Mouse (Mus musculus) layer of hippocampus, adult 8-10 months (tissue): ENCODE data around the gene Cnot2. TPM values are rescaled to one million over a fixed set of nuclear protein-coding genes. Genes with fewer than 3 reads are reported as not detected.

ENCODE experiments used
- DNase-seq, 2 experiments: peaks; one replicate each; pipeline ENCODE4 v3.0.0; 2022; ENCODE audit warnings: low spot score in 2 of 2
- total RNA-seq, 4 experiments: library from RNA; stranded (reverse); gene quantifications; 2 replicates each; pipeline ENCODE4 v1.2.4; 2022

Gene Cnot2
- total RNA-seq, 4 experiments from 2014 or later, result 63.9 to 92.1 (median 72.4) TPM

DNA sequence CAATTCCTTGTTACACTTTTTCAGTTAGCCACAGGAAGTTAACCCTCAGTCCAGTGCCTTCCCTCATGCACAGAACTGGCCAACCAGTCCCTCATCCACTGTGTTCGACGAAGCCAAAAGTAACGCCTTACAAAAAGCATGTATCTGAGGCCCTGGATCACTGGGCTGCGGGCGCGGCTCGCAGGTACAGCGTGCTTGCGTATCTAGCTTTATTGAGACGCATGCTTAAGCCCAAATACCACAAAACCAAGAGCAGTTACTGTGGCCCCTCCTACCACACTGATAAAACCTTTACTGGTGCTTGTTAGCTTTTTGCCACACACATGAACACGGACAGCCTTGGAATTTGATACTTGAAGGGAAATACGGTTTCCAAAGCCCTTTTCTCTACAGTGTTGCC is 99.4 kb downstream of the Cnot2 start:
- no peak for DNase-seq

DNA sequence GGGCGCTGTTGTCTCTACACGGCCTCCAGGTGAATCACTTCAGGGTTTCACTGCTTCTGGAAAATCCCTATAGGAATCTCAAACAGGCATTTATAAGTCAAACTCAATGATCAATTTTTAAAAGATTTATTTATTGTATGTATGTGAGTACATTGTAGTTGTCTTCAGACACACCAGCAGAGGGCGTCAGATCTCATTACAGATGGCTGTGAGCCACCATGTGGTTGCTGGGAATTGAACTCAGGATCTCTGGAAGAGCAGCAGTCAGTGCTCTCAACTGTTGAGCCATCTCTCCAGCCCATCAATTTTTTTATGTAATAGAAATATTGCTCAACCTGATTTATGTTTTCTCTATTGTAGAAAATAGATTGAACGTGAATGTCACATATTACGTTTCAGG is 100.3 kb downstream of the Cnot2 start:
- DNase-seq, result no peak

DNA sequence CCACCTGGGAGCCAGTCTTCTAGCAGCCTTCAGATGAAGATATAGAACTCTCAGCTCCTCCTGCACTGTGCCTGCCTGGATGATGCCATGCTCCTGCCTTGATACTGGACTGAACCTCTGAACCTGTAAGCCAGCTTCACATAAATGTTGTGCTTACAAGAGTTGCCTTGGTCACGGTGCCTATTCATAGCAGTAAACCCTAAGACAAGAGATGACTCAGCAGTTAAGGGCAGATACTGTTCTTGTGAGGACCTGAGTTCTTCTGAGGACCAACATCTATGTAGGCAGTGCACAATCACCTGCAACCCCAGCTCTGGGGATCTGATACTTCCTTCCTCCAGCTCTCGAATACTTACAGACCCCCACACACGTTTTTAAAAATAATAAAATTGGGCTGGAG is 104.8 kb downstream of the Cnot2 start:
- DNase-seq, result no peak

DNA sequence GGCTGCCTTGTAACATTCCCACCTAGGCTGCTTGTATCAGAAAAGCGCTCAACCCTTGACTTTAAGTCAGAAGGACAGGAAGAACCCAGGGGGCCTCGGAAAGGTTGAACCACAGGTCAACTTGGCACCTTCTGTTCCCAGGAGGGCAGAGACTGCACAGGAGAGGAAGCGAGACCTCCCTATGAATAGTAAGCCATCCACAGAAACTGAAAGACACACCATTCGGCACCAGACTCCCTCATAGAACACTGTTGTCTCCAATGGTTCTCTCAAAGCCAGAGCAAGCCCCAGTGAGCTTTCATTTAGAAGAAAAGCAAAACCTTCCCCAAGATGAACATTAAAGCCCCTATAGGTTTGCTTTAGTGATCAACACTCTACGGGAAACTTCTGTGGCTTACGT is 105.6 kb downstream of the Cnot2 start:
- no peak for DNase-seq

DNA sequence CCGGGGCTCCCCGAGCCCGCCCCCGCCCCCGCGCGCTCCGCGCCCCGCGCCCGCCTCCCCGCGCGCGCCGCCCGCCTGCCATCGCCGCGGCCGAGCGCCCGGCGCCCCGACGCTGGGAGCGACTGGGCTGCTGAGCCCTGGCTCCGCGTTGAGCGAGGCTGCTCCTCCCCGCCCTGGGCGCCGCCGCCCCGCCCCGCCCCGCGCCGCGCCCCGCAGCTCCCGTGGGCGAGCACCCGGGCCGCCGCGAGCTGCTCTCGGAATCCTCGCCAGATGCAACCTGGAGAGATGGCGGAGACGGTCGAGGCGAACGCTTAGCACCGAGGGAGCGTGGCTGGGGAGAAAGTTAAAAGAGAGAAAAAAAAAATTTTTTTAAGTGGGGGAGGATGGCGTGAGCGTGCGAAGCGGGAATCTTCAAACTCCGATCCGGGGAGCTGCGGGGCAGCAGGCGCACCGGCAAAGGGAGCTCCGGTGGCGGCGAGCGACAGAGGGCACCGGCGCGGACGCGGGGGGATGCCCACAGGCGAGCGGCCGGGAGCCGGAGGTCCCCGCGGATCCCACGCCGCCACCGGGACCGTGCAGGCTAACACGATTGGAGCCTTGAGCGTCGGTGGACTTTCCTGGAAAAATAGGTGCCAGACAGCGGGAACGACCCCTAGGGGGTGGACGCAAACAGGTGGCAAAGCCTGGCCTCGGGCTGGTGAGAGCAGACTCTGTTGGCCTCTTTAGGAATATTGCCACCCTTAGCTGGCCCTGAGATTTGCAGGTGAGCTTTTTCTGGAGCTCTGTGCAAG is 107.4 kb downstream of the Cnot2 start, which contains the start of gene Kcnmb4:
Kcnmb4 (minus strand) TSS at position 120 of the 791 bp plus-strand sequence.
- no peak for DNase-seq

DNA sequence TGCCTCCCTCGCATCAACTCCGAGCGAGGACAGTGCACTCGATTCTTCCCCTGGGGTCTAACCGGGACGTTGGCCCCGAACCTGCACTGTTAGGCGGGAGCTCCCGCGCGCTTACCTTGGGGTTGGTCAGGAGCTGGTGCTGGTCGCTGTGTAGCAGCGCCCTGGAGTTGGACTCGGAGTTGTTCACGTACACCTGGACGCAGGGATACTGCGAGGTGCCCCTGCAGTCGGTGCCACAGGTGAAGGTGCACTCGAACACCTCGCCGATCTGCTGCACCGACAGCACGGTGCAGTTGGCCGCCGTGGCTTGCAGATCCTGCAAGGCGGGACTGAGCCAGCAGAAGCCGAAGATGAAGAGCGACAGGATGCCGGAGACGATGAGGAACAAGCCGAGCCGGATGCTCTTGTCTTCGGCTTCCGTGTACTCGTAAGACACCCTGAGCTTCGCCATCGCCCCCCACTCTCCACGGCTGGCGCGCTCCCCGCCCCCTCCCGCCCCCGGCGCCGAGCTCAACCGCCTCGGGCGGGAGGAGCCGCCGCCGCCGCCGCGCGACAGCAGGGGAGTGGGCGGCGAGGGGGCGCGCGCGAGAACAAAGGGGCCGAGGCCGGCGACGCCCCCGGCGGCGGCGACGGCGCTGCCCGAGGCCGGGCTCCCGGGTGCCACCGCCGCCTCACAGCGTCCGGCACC is 108.1 kb downstream of the Cnot2 start:
- DNase-seq, result peak in 1 of 2 experiments; percentile 35

DNA sequence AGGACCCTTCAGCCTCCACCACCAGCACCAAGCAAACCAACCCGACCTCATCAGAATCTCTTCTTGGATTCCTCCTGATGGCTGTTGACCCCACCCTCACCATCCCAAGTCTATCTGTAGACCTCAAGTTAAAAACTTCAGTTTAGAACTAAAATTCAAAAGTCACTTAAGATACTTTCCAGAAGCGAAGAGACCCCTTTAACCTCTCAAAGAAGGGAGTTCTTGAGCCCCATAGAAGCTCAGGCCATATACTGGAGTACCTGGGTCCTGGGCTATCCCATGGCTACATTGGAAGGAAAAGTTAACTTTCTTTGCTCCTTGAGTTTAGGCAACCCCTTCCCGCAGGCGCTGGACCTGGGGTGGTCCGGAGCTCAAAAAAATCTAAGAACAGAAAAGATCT is 108.7 kb downstream of the Cnot2 start:
- no peak for DNase-seq

DNA sequence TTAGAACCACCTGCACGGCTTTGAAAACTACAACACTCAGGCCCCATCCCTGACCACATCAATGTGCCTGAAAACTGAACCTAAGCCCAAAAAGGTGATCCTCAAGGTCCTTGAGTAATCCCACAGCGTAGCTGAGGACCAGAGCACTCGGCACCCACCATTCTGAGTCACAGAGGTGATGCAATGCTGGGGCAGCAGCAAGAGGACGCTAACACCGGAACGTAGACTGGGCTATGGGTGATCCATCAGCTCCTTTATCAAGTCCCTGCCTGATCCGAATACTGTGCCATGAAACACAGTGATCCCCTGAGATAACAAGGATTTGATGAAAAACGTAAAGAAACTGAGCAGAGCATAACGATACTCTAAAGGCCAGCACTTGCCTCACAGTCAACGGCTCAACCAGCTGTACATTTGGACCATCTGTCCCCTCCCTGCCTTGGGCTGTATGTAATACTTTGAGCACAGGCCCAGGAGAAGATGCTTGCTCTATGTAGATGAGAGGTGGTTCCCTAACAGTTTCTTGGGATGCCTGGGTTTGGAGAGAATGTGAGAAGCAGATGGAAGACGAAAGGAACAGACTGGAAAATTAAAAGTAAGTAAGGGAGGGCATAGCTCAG is 110.9 kb downstream of the Cnot2 start:
- no peak for DNase-seq

DNA sequence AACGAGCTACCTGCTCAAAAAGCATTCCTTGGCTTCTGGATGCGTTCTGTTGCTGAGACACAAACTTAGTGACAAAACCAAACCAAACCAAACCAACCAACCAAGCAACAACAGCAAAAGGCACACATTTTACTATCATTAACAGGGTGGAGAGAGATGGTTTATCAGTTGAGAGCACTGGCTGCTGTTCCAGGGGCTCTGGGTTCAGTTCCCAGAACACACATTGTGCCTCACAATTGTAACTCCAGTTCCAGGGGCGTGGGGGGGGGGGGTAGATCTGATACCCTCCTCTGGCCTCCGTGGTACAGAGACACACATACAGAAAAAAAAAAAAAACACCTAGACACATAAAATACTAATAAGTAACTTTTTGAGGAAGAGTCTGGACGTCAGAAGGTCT is 113.2 kb downstream of the Cnot2 start:
- DNase-seq, result no peak

DNA sequence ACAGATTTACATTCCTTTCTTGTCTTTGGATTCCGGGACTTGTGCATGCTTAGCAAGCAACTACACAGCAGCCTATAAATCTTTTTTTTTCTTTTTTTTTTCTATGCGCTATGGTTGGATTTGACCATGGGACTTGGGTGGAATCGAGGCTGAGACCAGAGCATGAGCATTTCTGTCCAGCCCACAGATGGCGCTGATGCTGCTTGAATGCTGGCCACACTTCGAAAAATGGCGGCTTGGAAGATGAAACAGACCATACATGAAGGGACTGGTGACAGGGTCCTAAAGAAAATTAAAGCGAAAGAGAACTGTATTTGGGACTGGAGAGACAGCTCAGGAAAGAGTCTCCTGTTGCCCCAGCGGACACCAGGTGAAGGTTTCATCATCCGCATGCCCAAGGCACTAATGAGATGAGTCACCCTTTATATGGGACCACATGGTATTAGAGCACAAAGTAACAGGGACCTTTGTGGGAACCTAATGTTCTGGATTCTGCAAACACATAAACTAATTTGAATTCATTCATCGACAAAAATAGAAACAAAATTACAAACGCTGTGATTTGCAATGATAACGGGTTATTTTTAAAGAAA is 117.5 kb downstream of the Cnot2 start:
- no peak for DNase-seq

DNA sequence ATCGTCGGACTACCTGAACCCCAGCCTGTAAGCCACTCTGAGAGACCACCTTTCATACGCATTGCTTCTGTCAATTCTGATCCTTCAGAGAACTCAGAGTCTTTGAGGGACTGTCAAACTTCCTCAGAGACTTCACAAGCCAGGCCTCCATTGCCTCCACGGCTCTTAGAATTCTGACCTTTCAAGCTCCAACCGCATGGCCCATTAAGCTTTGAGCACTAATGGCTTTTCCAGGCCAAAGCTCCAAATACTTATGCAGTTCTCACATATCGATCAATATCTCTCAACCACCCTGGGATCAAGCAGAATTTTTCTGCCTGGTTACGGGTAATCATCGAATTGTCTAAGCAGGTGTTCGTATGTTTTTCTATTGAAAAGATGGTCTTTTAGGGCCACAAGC is 119.9 kb downstream of the Cnot2 start:
- no peak for DNase-seq

DNA sequence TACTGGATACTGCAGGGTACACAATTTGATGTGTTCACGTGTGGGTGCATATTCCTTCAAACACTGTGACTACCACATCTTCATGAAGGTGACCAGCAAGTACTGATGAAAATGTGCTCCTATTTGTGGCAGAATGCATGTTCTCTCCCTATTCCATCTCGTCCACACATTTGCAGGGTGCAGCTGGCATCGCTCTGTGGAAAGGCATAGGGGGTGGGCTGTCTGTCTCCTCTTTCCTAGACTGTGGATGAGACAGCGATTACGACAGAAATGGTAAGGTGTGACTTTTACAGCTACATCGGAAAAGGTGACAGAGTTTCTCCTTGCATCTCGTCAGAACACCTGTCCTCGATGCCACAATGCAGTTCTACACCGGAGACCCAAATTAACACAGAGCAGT is 122.5 kb downstream of the Cnot2 start:
- no peak for DNase-seq

DNA sequence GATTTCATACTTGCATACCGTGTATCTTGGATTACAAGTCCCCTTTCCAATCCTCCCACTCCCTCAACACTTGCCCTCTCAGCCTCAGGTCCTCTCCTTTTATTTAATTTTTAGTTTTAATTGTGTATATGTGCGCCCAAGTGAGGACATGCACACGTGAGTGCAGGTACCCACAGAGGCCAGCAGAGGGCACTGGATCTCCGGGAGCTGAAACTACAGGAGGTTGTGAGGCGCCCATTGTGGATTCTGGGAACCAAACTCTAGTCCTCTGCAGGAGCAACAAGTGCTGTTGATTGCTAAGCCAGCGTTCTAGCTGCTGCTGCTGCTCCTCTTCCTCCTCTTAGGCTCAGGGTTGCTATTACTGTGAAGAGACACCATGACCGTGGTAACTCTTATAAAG is 128.5 kb downstream of the Cnot2 start:
- no peak for DNase-seq

DNA sequence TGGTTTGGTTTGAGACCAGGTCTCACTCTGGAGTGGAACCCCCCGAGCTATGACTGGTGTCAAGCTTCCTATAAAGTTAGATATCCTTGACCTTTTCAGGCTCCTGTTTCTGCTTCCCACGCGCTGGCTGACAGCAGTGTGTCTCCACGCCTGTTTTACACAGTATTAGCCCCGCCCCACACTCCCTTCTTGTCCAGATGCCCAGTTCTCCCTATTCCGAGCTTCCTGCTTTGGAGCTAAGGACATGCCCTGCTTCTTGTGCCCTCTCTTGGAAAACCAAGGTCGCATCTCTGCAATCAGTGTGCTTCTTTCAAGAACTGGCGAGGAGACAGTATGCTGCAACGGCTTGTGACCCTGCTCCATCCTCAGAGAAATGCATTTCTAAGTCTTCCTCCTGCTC is 130.7 kb downstream of the Cnot2 start:
- DNase-seq, result no peak

DNA sequence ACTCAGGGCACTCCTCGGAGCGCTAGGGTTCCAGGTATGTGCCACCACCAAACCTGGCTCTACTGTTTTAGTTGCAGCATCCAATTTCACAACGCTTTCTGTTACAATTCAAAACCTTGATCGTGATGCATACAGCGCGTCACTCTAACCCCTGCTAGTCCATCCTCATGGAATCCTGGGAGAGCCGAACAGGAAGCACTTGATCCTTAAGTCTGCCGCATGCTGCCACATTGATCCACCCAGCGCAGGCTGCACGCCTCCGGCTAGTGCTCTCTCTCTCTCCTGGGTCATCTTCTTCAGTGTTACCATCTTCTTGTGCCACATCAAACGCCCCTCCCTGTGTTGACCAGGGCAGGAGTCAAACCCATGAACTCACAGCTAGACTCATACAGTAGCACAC is 133.1 kb downstream of the Cnot2 start:
- no peak for DNase-seq

DNA sequence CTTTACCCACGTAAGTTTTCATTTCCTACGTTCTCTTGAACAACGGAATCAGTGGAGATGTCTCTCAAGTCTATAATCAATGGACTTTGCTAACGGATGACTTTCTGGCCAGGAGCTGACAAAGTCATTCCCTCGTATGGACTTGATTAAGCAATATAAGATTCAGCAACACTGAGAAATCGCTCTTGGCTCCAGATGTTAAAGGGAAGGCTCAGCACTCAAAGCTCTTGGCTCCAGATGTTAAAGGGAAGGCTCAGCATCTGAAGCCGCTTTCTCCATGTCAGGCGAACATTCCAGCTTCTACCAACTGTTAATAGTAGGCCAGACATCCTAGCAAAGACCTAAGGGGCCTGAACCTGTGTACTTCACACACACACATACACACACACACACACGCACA is 134.1 kb downstream of the Cnot2 start:
- no peak for DNase-seq

DNA sequence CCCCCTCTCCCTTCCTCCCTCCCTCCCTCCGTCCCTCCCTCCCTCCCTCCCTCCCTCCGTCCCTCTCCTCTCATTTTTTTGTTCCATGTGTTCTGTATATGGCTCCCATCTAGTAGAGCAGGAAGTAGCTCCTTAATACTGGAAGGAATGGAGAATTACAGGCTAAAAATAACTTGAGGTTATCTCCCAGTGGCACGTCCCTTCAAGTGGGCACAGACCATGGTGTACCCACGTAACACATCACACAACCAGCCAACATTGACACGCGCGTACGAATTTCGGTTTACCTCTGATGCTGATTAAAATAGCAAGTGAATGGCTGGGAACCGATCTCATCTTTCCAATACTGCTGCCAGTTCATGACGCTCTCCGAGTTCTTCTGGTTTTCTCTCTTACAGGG is 135.3 kb downstream of the Cnot2 start:
- no peak for DNase-seq

DNA sequence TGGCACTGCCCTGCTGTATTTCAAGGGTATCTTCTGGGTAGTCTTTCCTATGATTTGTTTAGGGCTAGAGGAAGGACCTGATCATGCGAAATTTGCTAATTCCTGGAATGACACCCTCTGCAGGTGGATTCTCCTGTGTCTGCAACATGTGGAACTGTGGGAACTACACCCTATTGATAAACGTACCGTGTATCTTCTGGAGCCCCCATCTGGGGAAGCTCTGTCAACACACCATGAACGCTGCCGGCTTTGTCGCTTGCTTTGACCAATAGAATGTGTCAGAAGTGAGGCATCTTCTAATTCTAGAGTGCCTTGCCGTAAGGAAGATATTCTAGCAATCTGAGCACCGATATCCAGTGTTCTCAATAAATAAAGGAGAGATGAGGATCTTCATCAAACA is 136.5 kb downstream of the Cnot2 start:
- no peak for DNase-seq

DNA sequence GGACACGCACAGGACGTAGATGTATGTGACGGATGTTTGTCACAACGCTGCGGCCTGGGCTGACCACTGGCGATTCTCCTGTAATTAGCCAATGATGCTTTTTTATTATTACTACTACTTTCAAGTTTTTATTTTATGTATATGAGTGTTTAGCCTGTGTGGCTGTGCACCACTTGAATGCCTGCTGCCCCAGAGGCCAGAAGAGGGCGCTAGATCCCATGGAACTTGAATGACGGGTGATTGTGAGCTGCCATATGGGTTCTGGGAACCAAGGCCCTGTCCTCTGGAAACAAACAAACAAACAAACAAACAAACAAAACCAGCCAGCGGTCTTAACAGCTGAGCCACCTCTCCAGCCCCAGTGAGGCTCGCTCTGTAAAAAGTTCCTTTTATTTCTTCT is 136.9 kb downstream of the Cnot2 start:
- DNase-seq, result no peak

DNA sequence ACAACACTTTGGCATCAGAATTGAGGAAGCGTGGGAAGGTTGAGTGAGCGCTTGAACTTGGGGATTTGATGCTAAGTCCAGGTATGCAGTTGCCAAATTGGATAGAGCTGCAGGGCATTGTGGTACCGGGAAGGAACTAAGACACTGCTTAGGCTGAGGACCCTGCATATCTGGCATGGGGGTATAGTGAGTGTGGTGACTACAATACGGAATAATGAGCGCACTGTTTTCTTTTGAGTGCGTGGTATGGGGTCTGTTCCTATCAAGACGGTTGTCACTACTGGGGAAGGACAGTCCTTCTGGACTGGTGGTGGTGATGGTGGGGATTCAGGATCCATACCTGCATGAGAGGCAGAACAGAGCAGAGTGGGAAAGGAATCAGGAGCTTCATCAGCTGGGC is 140.4 kb downstream of the Cnot2 start:
- no peak for DNase-seq

DNA sequence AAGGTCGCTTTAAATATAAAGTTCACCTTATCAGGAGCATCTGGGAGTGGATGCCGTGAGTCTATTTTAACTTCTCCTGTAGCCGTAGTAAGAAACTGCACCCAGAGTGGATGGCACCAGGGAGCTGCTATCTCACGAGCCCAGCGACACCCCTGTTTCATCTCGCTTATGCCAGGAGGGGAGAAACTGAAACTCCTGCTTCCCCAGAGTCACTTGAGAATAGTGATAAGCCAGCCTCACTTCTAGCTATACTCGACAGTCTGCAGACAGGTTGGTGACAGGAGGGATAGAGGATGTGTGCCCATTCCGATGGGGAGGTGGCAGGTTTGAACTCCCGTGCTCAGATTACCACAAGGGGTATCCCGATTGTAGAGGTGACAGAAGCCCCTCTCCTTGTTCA is 141.2 kb downstream of the Cnot2 start:
- DNase-seq, result no peak

DNA sequence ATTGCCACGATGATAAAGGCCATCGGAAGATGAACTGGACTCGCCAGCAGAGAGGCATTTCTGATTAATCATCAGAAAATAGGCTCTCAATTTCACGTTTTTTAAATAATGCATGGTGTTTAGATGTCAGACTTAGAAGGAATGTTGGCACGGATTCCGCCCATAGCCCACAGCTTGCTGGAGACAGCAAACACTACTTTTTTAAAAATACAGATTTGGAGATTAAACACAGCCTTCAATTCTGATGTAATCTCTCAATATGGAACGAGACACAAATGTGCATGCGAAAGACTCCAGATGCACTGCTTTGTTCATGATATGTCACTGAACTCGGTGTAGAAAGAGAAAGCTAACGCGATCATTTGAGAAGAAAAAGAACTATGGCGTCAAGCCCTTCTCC is 145.9 kb downstream of the Cnot2 start:
- no peak for DNase-seq
